Mouse (Mus musculus): Measurements from ENCODE around the gene Tgfb2.

- TF ChIP-seq POLR2A (IDR thresholded peaks at IDR 0.05; ENCODE audit: low read depth, low read length) (no peak), CTCF (conservative IDR thresholded peaks at IDR 0.05; ENCODE audit: insufficient read depth, insufficient read length, low read depth, low read length) (no peak)
Measured at GRCm38 (mm10) chr1:186675263-186675662, 30.5 kb downstream of the Tgfb2 start.

Measured in kidney, adult 2 months (tissue).